Mouse (Mus musculus) ovary, postnatal 36 days (tissue): ENCODE measurements around the gene Rhox3g.
"Not testable (repeated sequence)": the region's sequence is repeated elsewhere in the genome, so short reads cannot be mapped to it uniquely, and the experiment has no call there.

ENCODE experiments used
- DNase-seq: peaks from one replicate; pipeline ENCODE4 v3.0.0; 2022; ENCODE audit warnings: low spot score, mixed read lengths

The Rhox3g gene

GRCm38 (mm10) chrX:37628512-37628911 is at the start of gene Rhox3g:
Gene Rhox3g, minus strand, starts transcription at chrX:37628612.
- DNase-seq: not testable (repeated sequence)

- not testable (repeated sequence) for DNase-seq
Measured at GRCm38 (mm10) chrX:37673177-37673576, 44.8 kb upstream of the Rhox3g start, which contains the start of gene Rhox2h. Gene Rhox2h, minus strand, starts transcription at chrX:37673277.

- not testable (repeated sequence) for DNase-seq
Measured at GRCm38 (mm10) chrX:37668664-37669063, 40.3 kb upstream of the Rhox3g start, which contains the start of gene Rhox3h. Gene Rhox3h, minus strand, starts transcription at chrX:37668764.

GRCm38 (mm10) chrX:37651227-37651626 is 22.8 kb upstream of the Rhox3g start, which contains the start of gene Rhox4g:
Gene Rhox4g, minus strand, starts transcription at chrX:37651327.
- DNase-seq: not testable (repeated sequence)

- not testable (repeated sequence) for DNase-seq
Measured at GRCm38 (mm10) chrX:37643370-37643769, 15.0 kb upstream of the Rhox3g start, which contains the start of gene Rhox2g. Gene Rhox2g, minus strand, starts transcription at chrX:37643470.

- DNase-seq: not testable (repeated sequence)
Measured at GRCm38 (mm10) chrX:37607604-37608003, 20.8 kb downstream of the Rhox3g start, which contains the start of gene Rhox4f. Gene Rhox4f, minus strand, starts transcription at chrX:37607704.

GRCm38 (mm10) chrX:37580692-37581091 is 47.7 kb downstream of the Rhox3g start, which contains the start of gene Rhox3f:
Gene Rhox3f, plus strand, starts transcription at chrX:37580992.
- DNase-seq: not testable (repeated sequence)
